Mouse (Mus musculus): ENCODE measurements around the gene Tnk1. TPM values are rescaled to one million over a fixed set of nuclear protein-coding genes. Genes with fewer than 3 reads are reported as not detected.
"Not testable (repeated sequence)": the region's sequence is repeated elsewhere in the genome, so short reads cannot be mapped to it uniquely, and the experiment has no call there.

Tnk1 gene
- total RNA-seq, 1 experiment = 3.4 TPM

DNA sequence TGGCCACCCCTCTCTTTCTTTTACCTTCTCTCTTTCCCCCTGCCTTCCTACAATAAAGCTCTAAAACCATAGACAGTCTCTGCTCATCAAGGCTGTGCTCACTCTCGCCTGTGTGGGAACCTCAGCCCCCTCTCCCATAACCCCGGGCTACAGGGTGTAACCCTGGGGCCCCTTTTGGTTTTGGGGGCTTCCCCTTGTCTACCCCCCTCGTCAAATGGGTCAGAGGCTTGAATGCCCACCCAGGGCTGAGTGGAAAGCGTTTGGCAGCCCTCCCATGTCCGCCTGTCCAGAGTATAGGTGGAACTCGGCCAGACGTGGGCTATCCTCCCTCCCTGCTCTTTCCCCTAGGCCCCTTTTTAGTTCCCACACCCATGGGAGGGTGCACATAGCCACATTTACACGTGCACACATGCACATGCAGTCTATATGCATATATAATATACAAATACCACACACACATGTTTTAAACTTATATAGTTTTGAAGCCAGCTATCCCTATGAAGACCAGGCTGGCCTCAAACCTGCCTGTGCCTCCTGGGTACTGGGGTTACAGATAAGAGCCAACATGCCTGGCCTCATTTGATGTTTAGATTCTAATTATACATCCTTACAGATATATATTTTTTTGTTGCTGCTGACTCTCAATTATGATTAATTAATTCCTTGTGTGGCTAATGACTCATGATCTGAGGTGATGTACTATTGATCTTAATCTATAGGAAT, 5.8 kb upstream of the Tnk1 start:
- in situ Hi-C loops (cut with MboI; ENCODE audit: low sequenced_read_pairs in 2 of 2, unreplicated experiment in 2 of 2) = no loop called here
- Histone ChIP-seq H3K4me1 (ENCODE audit: control insufficient read depth in 2 of 2, insufficient read depth in 2 of 2, low read length in 2 of 2, poor library complexity in 1 of 2) (peaks cover 2 to 5% of the 10 kb centered on the region in 2 experiments; a peak in 2 of 4 replicates), H3K36me3 (ENCODE audit: control insufficient read depth, insufficient read depth, low read length, poor library complexity, severe bottlenecking) (no peaks in the 10 kb centered on the region)

GRCm38 (mm10) chr11:69863729-69864128, 5.2 kb upstream of the Tnk1 start:
- H3K36me3 ChIP-seq (ENCODE audit: control insufficient read depth, insufficient read depth, low read length, poor library complexity, severe bottlenecking); in situ Hi-C loops (cut with MboI; ENCODE audit: low sequenced_read_pairs in 2 of 2, unreplicated experiment in 2 of 2); H3K27ac ChIP-seq (ENCODE audit: insufficient read depth, low read depth, low read length, poor library complexity, severe bottlenecking); H3K4me1 ChIP-seq (ENCODE audit: control insufficient read depth in 2 of 2, insufficient read depth in 2 of 2, low read length in 2 of 2, poor library complexity in 1 of 2); DNase-seq (ENCODE audit: low read depth, low spot score); H3K4me3 ChIP-seq (ENCODE audit: insufficient read depth in 1 of 2, low read depth in 1 of 2, low read length in 2 of 2, poor library complexity in 1 of 2, severe bottlenecking in 1 of 2); H3K9me3 ChIP-seq (ENCODE audit: control insufficient read depth, insufficient read depth, low read depth, low read length); H3K9ac ChIP-seq (ENCODE audit: insufficient read depth, low read depth, low read length, poor library complexity, severe bottlenecking): not testable (repeated sequence)

More for the DNA sequence above, 5.8 kb upstream of the Tnk1 start:
- H3K4me3 ChIP-seq (ENCODE audit: insufficient read depth in 1 of 2, low read depth in 1 of 2, low read length in 2 of 2, poor library complexity in 1 of 2, severe bottlenecking in 1 of 2) = no peak overlapping the region
- no peak overlapping the region for H3K27ac ChIP-seq (ENCODE audit: insufficient read depth, low read depth, low read length, poor library complexity, severe bottlenecking)
- no peaks in the 10 kb centered on the region for H3K9me3 ChIP-seq (ENCODE audit: control insufficient read depth, insufficient read depth, low read depth, low read length)
- TF ChIP-seq HCFC1 (IDR thresholded peaks at IDR 0.05; ENCODE audit: borderline replicate concordance, insufficient read depth, low read length) = no peak
- TF ChIP-seq ZC3H11A (IDR thresholded peaks at IDR 0.05; ENCODE audit: borderline replicate concordance, low read depth, low read length) = no peak
- no peak for TF ChIP-seq CHD2 (IDR thresholded peaks at IDR 0.05; ENCODE audit: low read depth, low read length)
- TF ChIP-seq ZNF384 (IDR thresholded peaks at IDR 0.05; ENCODE audit: low read depth, low read length) = no peak
- TF ChIP-seq MAFK (IDR thresholded peaks at IDR 0.05; ENCODE audit: insufficient read depth, low read depth, low read length) = no peak
- no peak overlapping the region for H3K9ac ChIP-seq (ENCODE audit: insufficient read depth, low read depth, low read length, poor library complexity, severe bottlenecking)
- no peak for DNase-seq (ENCODE audit: low read depth, low spot score)

GRCm38 (mm10) chr11:69855347-69855746, 3.2 kb downstream of the Tnk1 start:
- TF ChIP-seq ZNF384 (IDR thresholded peaks at IDR 0.05; ENCODE audit: low read depth, low read length) (no peak), CHD2 (IDR thresholded peaks at IDR 0.05; ENCODE audit: low read depth, low read length) (no peak), HCFC1 (IDR thresholded peaks at IDR 0.05; ENCODE audit: borderline replicate concordance, insufficient read depth, low read length) (no peak)
- H3K27ac ChIP-seq (ENCODE audit: insufficient read depth, low read depth, low read length, poor library complexity, severe bottlenecking) = no peak overlapping the region
- H3K4me1 ChIP-seq (ENCODE audit: control insufficient read depth in 2 of 2, insufficient read depth in 2 of 2, low read length in 2 of 2, poor library complexity in 1 of 2) = peaks cover 4 to 14% of the 10 kb centered on the region in 2 experiments; a peak in 2 of 4 replicates
- in situ Hi-C loops (cut with MboI; ENCODE audit: low sequenced_read_pairs in 2 of 2, unreplicated experiment in 2 of 2) = no loop called here
- H3K4me3 ChIP-seq (ENCODE audit: insufficient read depth in 1 of 2, low read depth in 1 of 2, low read length in 2 of 2, poor library complexity in 1 of 2, severe bottlenecking in 1 of 2) = peak overlapping the region; percentile 52 to 58
- H3K36me3 ChIP-seq (ENCODE audit: control insufficient read depth, insufficient read depth, low read length, poor library complexity, severe bottlenecking) = peaks cover 15% of the 10 kb centered on the region; the same call in 1 of the 2 replicates
- no peak overlapping the region for H3K9ac ChIP-seq (ENCODE audit: insufficient read depth, low read depth, low read length, poor library complexity, severe bottlenecking)
- no peaks in the 10 kb centered on the region for H3K9me3 ChIP-seq (ENCODE audit: control insufficient read depth, insufficient read depth, low read depth, low read length)
- no peak for DNase-seq (ENCODE audit: low read depth, low spot score)

- no peak overlapping the region for H3K4me3 ChIP-seq (ENCODE audit: insufficient read depth in 1 of 2, low read depth in 1 of 2, low read length in 2 of 2, poor library complexity in 1 of 2, severe bottlenecking in 1 of 2)
- in situ Hi-C loops (cut with MboI; ENCODE audit: low sequenced_read_pairs in 2 of 2, unreplicated experiment in 2 of 2) = no loop called here
- H3K4me1 ChIP-seq (ENCODE audit: control insufficient read depth in 2 of 2, insufficient read depth in 2 of 2, low read length in 2 of 2, poor library complexity in 1 of 2) = peaks cover 4 to 14% of the 10 kb centered on the region in 2 experiments; a peak in 2 of 4 replicates
- no peak for DNase-seq (ENCODE audit: low read depth, low spot score)
- H3K27ac ChIP-seq (ENCODE audit: insufficient read depth, low read depth, low read length, poor library complexity, severe bottlenecking) = no peak overlapping the region
- no peak overlapping the region for H3K9ac ChIP-seq (ENCODE audit: insufficient read depth, low read depth, low read length, poor library complexity, severe bottlenecking)
- no peaks in the 10 kb centered on the region for H3K9me3 ChIP-seq (ENCODE audit: control insufficient read depth, insufficient read depth, low read depth, low read length)
- peaks cover 16% of the 10 kb centered on the region; the same call in 1 of the 2 replicates for H3K36me3 ChIP-seq (ENCODE audit: control insufficient read depth, insufficient read depth, low read length, poor library complexity, severe bottlenecking)
- TF ChIP-seq ZC3H11A (IDR thresholded peaks at IDR 0.05; ENCODE audit: borderline replicate concordance, low read depth, low read length) = no peak
Measured at GRCm38 (mm10) chr11:69854680-69855079, 3.9 kb downstream of the Tnk1 start.

- TF ChIP-seq MAFK (IDR thresholded peaks at IDR 0.05; ENCODE audit: insufficient read depth, low read depth, low read length) = no peak
- TF ChIP-seq CHD2 (IDR thresholded peaks at IDR 0.05; ENCODE audit: low read depth, low read length) = no peak
- no peak for TF ChIP-seq HCFC1 (IDR thresholded peaks at IDR 0.05; ENCODE audit: borderline replicate concordance, insufficient read depth, low read length)
- TF ChIP-seq ZC3H11A (IDR thresholded peaks at IDR 0.05; ENCODE audit: borderline replicate concordance, low read depth, low read length) = no peak
- TF ChIP-seq ZNF384 (IDR thresholded peaks at IDR 0.05; ENCODE audit: low read depth, low read length) = no peak
- H3K4me1 ChIP-seq (ENCODE audit: control insufficient read depth in 2 of 2, insufficient read depth in 2 of 2, low read length in 2 of 2, poor library complexity in 1 of 2) = peaks cover 4 to 13% of the 10 kb centered on the region in 2 experiments; a peak in 2 of 4 replicates
- in situ Hi-C loops (cut with MboI; ENCODE audit: low sequenced_read_pairs in 2 of 2, unreplicated experiment in 2 of 2) = no loop called here
- DNase-seq (ENCODE audit: low read depth, low spot score) = no peak
- peaks cover 16% of the 10 kb centered on the region; the same call in 1 of the 2 replicates for H3K36me3 ChIP-seq (ENCODE audit: control insufficient read depth, insufficient read depth, low read length, poor library complexity, severe bottlenecking)
- H3K9me3 ChIP-seq (ENCODE audit: control insufficient read depth, insufficient read depth, low read depth, low read length) = no peaks in the 10 kb centered on the region
- H3K9ac ChIP-seq (ENCODE audit: insufficient read depth, low read depth, low read length, poor library complexity, severe bottlenecking) = no peak overlapping the region
- H3K4me3 ChIP-seq (ENCODE audit: insufficient read depth in 1 of 2, low read depth in 1 of 2, low read length in 2 of 2, poor library complexity in 1 of 2, severe bottlenecking in 1 of 2) = no peak overlapping the region
- no peak overlapping the region for H3K27ac ChIP-seq (ENCODE audit: insufficient read depth, low read depth, low read length, poor library complexity, severe bottlenecking)
Measured at GRCm38 (mm10) chr11:69853994-69854393, 4.5 kb downstream of the Tnk1 start.
